Mouse (Mus musculus): ENCODE measurements at regions not wholly inside any gene's neighbourhood (a gene's known extent, or its start where the extent isn't known, plus 50 kb on each side); places are given as distances from the start of the nearest gene placed in this dataset.

DNA sequence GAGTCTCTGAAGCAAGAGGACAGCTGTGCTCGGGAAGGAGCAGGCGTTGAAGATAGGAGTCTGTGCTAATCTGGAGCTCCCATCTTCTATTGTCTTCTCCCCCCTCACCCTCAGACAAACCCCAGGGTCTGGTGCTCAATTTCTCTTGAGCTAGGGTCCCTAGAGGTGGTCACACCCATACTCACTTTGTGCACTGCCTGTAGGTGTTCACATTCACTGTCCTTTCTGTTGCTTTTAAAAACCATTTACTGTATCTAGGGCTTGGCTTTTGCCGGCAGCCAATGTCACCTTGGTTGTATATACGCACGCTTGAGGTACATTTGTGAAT, 319.6 kb upstream of the Jarid2 start:
- Histone ChIP-seq H3K9me3 (ENCODE audit: control insufficient read depth, low read length) (no peaks in the 10 kb centered on the region), H3K4me2 (ENCODE audit: low read length) (no peak overlapping the region), H3K36me3 (ENCODE audit: control insufficient read depth, insufficient read depth, low read length) (no peaks in the 10 kb centered on the region), H3K27me3 (ENCODE audit: control insufficient read depth, insufficient read depth, low read length) (no peaks in the 10 kb centered on the region), H3K27ac (replicated peaks in 1 of 2; ENCODE audit: control insufficient read depth in 1 of 2, insufficient read depth in 1 of 2, low read depth in 2 of 2, low read length in 2 of 2) (peak overlapping the region in 1 of 2 experiments; percentile 55; a peak in 1 of 4 replicates), H3K4me3 (ENCODE audit: control insufficient read depth in 1 of 2, insufficient read depth in 1 of 2, low read depth in 1 of 2, low read length in 2 of 2) (no peak overlapping the region), H3K4me1 (ENCODE audit: control insufficient read depth in 2 of 2, insufficient read depth in 2 of 2, low read length in 2 of 2) (peaks cover 15 to 21% of the 10 kb centered on the region in 2 experiments), H3K9ac (ENCODE audit: low read length) (peak overlapping the region; percentile 25; the same call in 1 of the 2 replicates)
- ATAC-seq (ENCODE audit: insufficient number of reproducible peaks, insufficient read depth, low FRiP score, low read depth): no peak
- 76% methylated on average over 5 of the region's 5 CpGs for whole genome bisulfite sequencing

DNA sequence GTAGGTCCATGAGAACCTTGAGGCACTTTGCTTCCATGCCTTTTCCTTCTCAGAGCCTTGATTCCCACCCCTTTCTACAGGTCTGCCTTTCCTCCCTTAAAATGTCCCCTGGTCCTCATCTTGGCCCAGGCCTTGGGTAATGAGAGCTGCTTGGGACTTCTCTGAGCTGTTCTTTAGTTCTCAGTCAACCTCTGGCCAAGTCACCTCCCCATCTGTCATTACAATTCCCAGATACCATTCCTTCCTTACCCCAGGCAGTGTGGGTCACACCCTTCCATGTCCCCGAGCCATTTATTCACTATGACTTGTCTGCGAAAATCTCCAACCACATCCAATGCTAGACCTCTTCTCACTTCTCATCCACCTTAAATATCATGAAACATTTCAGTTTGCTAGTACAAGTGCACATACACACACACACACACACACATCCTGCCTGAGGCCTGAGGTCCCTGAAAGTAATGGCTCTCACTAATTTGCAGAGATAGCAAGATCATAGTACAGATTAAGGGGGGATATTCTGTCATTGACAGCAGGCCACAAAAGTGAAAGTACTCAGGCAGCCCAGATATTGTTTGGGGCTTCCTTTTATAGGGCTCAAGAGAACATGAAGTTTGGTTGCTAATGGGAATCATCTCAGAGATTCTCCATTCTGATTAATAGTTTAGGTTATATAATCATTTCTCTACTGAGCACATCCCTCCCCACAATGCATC, 317.3 kb upstream of the Jarid2 start:
- no peaks in the 10 kb centered on the region for H3K27me3 ChIP-seq (ENCODE audit: control insufficient read depth, insufficient read depth, low read length)
- H3K36me3 ChIP-seq (ENCODE audit: control insufficient read depth, insufficient read depth, low read length): no peaks in the 10 kb centered on the region
- 86% methylated on average over 2 of the region's 2 CpGs for WGBS
- ATAC-seq (ENCODE audit: insufficient number of reproducible peaks, insufficient read depth, low FRiP score, low read depth): no peak
- H3K4me3 ChIP-seq (ENCODE audit: control insufficient read depth in 1 of 2, insufficient read depth in 1 of 2, low read depth in 1 of 2, low read length in 2 of 2): no peak overlapping the region
- no peak overlapping the region for H3K4me2 ChIP-seq (ENCODE audit: low read length)
- no peaks in the 10 kb centered on the region for H3K9me3 ChIP-seq (ENCODE audit: control insufficient read depth, low read length)
- peaks cover 20 to 34% of the 10 kb centered on the region in 2 experiments for H3K4me1 ChIP-seq (ENCODE audit: control insufficient read depth in 2 of 2, insufficient read depth in 2 of 2, low read length in 2 of 2)
- H3K9ac ChIP-seq (ENCODE audit: low read length): no peak overlapping the region
- H3K27ac ChIP-seq (replicated peaks in 1 of 2; ENCODE audit: control insufficient read depth in 1 of 2, insufficient read depth in 1 of 2, low read depth in 2 of 2, low read length in 2 of 2): no peak overlapping the region

DNA sequence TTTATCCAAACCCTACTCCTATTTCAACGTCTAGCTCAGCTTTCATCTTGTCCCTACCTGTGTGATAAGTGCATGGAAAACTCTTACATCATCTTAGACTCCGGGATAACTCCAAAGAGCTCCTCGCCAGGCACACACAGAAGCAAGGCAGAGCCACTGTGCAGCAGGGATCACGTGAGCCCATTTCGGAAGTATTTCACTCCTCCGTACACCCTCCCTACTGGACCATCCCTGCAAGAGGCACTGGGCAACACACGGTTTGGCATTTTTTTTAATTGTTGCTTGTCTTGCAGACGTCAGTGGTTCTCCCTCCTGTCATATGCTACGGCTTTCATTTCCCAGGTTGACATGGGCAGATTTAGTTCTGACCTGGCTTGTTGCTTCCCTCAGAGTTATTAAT, 316.0 kb upstream of the Jarid2 start:
- H3K9ac ChIP-seq (ENCODE audit: low read length): no peak overlapping the region
- 40% methylated on average over 9 of the region's 9 CpGs for WGBS
- no peak overlapping the region for H3K27ac ChIP-seq (replicated peaks in 1 of 2; ENCODE audit: control insufficient read depth in 1 of 2, insufficient read depth in 1 of 2, low read depth in 2 of 2, low read length in 2 of 2)
- H3K36me3 ChIP-seq (ENCODE audit: control insufficient read depth, insufficient read depth, low read length): no peaks in the 10 kb centered on the region
- no peak overlapping the region for H3K4me3 ChIP-seq (ENCODE audit: control insufficient read depth in 1 of 2, insufficient read depth in 1 of 2, low read depth in 1 of 2, low read length in 2 of 2)
- ATAC-seq (ENCODE audit: insufficient number of reproducible peaks, insufficient read depth, low FRiP score, low read depth): no peak
- no peaks in the 10 kb centered on the region for H3K9me3 ChIP-seq (ENCODE audit: control insufficient read depth, low read length)
- no peaks in the 10 kb centered on the region for H3K27me3 ChIP-seq (ENCODE audit: control insufficient read depth, insufficient read depth, low read length)
- no peak overlapping the region for H3K4me2 ChIP-seq (ENCODE audit: low read length)
- H3K4me1 ChIP-seq (ENCODE audit: control insufficient read depth in 2 of 2, insufficient read depth in 2 of 2, low read length in 2 of 2): peaks cover 27 to 42% of the 10 kb centered on the region in 2 experiments

DNA sequence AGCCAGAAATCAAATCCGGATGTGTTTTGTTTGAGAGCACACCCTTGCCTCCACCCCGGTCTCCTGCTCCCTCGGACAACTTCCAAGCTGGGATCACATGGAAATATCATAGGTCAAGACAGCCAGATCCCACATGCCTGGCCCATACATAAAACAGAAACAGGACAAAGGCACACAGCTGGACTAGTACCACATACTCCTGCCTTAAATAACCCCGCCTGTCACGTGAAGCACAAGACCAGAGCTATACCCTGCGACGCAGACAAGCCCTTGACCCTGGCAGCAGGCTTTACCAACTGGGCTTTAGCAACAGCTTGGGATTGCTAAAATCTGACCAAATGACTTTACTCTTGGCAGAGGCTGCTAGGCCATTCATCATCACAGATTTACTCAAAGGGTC, 313.3 kb upstream of the Jarid2 start:
- H3K9ac ChIP-seq (ENCODE audit: low read length): no peak overlapping the region
- H3K4me2 ChIP-seq (ENCODE audit: low read length): no peak overlapping the region
- 43% methylated on average over 7 of the region's 7 CpGs for WGBS
- no peak overlapping the region for H3K27ac ChIP-seq (replicated peaks in 1 of 2; ENCODE audit: control insufficient read depth in 1 of 2, insufficient read depth in 1 of 2, low read depth in 2 of 2, low read length in 2 of 2)
- no peaks in the 10 kb centered on the region for H3K36me3 ChIP-seq (ENCODE audit: control insufficient read depth, insufficient read depth, low read length)
- H3K4me3 ChIP-seq (ENCODE audit: control insufficient read depth in 1 of 2, insufficient read depth in 1 of 2, low read depth in 1 of 2, low read length in 2 of 2): no peak overlapping the region
- H3K4me1 ChIP-seq (ENCODE audit: control insufficient read depth in 2 of 2, insufficient read depth in 2 of 2, low read length in 2 of 2): peaks cover 26 to 43% of the 10 kb centered on the region in 2 experiments
- ATAC-seq (ENCODE audit: insufficient number of reproducible peaks, insufficient read depth, low FRiP score, low read depth): no peak
- H3K27me3 ChIP-seq (ENCODE audit: control insufficient read depth, insufficient read depth, low read length): no peaks in the 10 kb centered on the region
- no peaks in the 10 kb centered on the region for H3K9me3 ChIP-seq (ENCODE audit: control insufficient read depth, low read length)

DNA sequence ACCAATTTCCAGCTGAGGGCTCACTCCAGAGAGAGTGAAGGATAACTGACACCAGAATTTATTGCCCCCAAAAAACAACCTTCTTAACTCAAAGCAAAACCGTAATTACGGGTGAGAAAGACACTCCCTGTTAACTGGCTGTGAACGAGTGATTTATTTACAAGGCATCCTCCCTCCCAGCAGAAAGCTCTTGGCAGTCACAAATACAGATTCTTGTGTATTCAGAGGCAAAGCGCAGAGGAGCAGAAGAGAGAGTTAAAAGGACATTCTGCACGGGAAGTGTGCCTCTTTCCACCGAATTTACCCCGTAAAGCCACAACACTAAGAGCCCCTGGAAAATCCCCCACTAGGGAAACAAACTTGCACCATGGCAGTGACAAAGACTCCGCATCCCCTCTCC, 312.3 kb upstream of the Jarid2 start:
- Histone ChIP-seq H3K9ac (ENCODE audit: low read length) (no peak overlapping the region; the same call in 1 of the 2 replicates), H3K4me2 (ENCODE audit: low read length) (no peak overlapping the region), H3K27me3 (ENCODE audit: control insufficient read depth, insufficient read depth, low read length) (no peaks in the 10 kb centered on the region), H3K4me1 (ENCODE audit: control insufficient read depth in 2 of 2, insufficient read depth in 2 of 2, low read length in 2 of 2) (peaks cover 26 to 47% of the 10 kb centered on the region in 2 experiments), H3K4me3 (ENCODE audit: control insufficient read depth in 1 of 2, insufficient read depth in 1 of 2, low read depth in 1 of 2, low read length in 2 of 2) (no peak overlapping the region), H3K27ac (replicated peaks in 1 of 2; ENCODE audit: control insufficient read depth in 1 of 2, insufficient read depth in 1 of 2, low read depth in 2 of 2, low read length in 2 of 2) (no peak overlapping the region), H3K36me3 (ENCODE audit: control insufficient read depth, insufficient read depth, low read length) (no peaks in the 10 kb centered on the region), H3K9me3 (ENCODE audit: control insufficient read depth, low read length) (no peaks in the 10 kb centered on the region)
- 23% methylated on average over 8 of the region's 8 CpGs for WGBS
- ATAC-seq (ENCODE audit: insufficient number of reproducible peaks, insufficient read depth, low FRiP score, low read depth): no peak

DNA sequence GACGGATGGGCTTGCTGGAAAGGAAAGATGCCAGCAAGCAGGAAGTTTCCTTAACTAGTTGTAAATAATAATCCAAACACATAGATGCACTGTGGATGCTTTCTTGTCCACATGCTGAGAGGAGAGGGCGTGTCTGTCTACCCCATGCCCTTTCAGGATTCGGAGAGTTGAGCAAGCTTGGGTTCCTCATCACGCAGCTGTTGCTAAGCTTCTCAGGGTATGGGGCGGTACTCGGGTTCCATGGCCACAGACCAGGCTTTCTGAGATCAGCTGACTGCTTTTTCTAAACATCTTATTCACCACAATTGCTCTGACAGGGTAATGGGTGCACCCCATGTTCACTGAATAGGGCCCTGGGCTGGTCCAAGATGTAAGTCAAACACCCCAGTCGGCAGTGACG, 310.2 kb upstream of the Jarid2 start:
- Histone ChIP-seq H3K4me2 (ENCODE audit: low read length) (no peak overlapping the region), H3K4me1 (ENCODE audit: control insufficient read depth in 2 of 2, insufficient read depth in 2 of 2, low read length in 2 of 2) (peaks cover 27 to 43% of the 10 kb centered on the region in 2 experiments), H3K27ac (replicated peaks in 1 of 2; ENCODE audit: control insufficient read depth in 1 of 2, insufficient read depth in 1 of 2, low read depth in 2 of 2, low read length in 2 of 2) (no peak overlapping the region), H3K9me3 (ENCODE audit: control insufficient read depth, low read length) (no peaks in the 10 kb centered on the region), H3K36me3 (ENCODE audit: control insufficient read depth, insufficient read depth, low read length) (no peaks in the 10 kb centered on the region), H3K27me3 (ENCODE audit: control insufficient read depth, insufficient read depth, low read length) (no peaks in the 10 kb centered on the region), H3K9ac (ENCODE audit: low read length) (no peak overlapping the region), H3K4me3 (ENCODE audit: control insufficient read depth in 1 of 2, insufficient read depth in 1 of 2, low read depth in 1 of 2, low read length in 2 of 2) (no peak overlapping the region)
- ATAC-seq (ENCODE audit: insufficient number of reproducible peaks, insufficient read depth, low FRiP score, low read depth): no peak
- WGBS: 83% methylated on average over 8 of the region's 8 CpGs

DNA sequence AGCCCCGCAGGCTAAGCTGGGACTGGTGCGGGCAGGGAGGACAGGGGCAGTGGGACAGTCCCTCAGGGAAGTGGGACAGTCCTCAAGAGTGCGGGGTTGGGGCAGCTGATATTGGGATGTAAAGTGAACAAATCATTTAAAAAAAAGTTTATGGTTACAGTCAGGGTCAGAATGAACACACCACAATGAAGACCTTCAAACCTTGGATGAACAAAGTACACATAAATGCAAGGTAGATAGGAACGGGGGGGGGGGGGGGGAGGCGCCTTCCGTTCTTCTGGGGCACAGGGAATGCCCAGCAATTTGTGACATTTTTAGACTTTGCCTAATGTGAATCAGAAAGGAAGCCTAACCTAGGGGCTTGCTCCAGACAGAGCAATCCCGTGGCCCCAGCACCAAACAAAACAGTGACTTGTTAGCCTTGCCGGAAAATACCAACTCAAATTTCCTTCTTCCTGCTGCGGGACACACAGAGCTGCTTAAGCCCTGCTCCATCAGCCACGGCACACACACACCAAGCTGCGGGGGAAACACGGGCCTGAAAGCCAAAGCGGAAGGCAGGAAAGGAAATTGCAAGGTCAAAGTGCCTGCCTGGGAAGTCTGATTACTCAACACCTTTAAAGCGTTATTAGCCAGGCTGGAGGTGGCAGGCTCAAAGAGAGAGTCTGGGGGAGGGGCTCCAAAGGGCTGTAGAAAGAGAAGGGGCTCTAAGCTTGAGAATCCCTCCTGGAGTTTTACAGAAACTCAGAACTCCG, 309.6 kb upstream of the Jarid2 start:
- H3K9ac ChIP-seq (ENCODE audit: low read length): peak overlapping the region; percentile 35
- no peaks in the 10 kb centered on the region for H3K36me3 ChIP-seq (ENCODE audit: control insufficient read depth, insufficient read depth, low read length)
- peak overlapping the region; percentile 54 for H3K4me2 ChIP-seq (ENCODE audit: low read length)
- H3K27me3 ChIP-seq (ENCODE audit: control insufficient read depth, insufficient read depth, low read length): no peaks in the 10 kb centered on the region
- no peak overlapping the region for H3K27ac ChIP-seq (replicated peaks in 1 of 2; ENCODE audit: control insufficient read depth in 1 of 2, insufficient read depth in 1 of 2, low read depth in 2 of 2, low read length in 2 of 2)
- 21% methylated on average over 14 of the region's 15 CpGs for WGBS
- no peaks in the 10 kb centered on the region for H3K9me3 ChIP-seq (ENCODE audit: control insufficient read depth, low read length)
- peaks cover 27 to 43% of the 10 kb centered on the region in 2 experiments for H3K4me1 ChIP-seq (ENCODE audit: control insufficient read depth in 2 of 2, insufficient read depth in 2 of 2, low read length in 2 of 2)
- 0 out of 2 replicates have a peak, but pooled peaks have one; percentile 26 for ATAC-seq (ENCODE audit: insufficient number of reproducible peaks, insufficient read depth, low FRiP score, low read depth)
- H3K4me3 ChIP-seq (ENCODE audit: control insufficient read depth in 1 of 2, insufficient read depth in 1 of 2, low read depth in 1 of 2, low read length in 2 of 2): no peak overlapping the region
